22 mouse cellular contexts compared by ENCODE assay signal in the genomic region with DNA sequence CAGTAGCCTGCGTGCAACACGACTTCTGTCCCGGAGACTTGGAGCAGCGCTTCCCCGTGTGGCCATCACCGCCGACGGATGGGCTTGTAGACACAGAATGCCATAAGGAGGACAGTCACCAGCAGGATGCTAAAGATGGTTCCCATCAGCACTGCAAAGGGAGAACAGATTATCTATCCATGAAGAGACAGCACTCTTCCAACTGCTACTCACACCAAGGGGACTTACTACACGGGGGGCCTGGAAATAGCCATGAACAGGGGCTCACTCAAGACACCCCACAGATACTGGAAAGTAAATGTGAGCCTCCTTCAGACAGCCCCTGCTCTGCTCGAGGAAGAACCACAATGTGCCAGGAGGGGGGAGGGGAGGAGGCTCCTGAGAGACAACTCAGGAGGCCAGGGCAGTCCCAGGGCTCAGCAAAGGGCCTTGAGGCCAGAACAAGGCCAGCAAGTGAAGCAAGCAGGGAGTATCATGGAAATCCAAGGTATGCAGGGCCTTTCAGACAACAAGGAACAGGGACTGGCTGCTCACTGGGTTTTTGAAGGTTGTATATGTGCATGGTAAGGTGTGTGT. TPM values are rescaled to one million over a fixed set of nuclear protein-coding genes. Genes with fewer than 3 reads are reported as not detected.
DNase-seq lines count a peak whose midpoint lies in the region; ATAC-seq and TF ChIP-seq lines count a peak whose summit lies in the region.
"Had no signal": no experiment of that assay in that cellular context is flagged by ENCODE, and none has a peak within 500 bp of the region (broad histone marks: within the 10 kb centered on the region; RNA-seq: fewer than 3 reads in every experiment).

No protein-coding gene starts in this region.

- no peak overlapping the region for H3K4me2 ChIP-seq in hindbrain, embryonic 13.5 days
- no peak overlapping the region for H3K4me2 ChIP-seq in hindbrain, postnatal 0 days (ENCODE audit: low read depth, low read length)
- no peak overlapping the region for H3K4me2 ChIP-seq in midbrain, embryonic 12.5 days (replicated peaks)
- H3K4me2 ChIP-seq in midbrain, postnatal 0 days (ENCODE audit: low read depth, low read length, poor library complexity, severe bottlenecking) = no peak overlapping the region
- no peak overlapping the region for H3K4me2 ChIP-seq in neural tube, embryonic 15.5 days
- H3K4me2 ChIP-seq: forebrain, embryonic 13.5 days; heart, embryonic 13.5 days; hindbrain, embryonic 12.5 days had no signal

- no peak for DNase-seq in hindbrain, postnatal 0 days (ENCODE audit: low spot score)
- no peak for DNase-seq in midbrain, postnatal 0 days (ENCODE audit: low spot score)
- peak; percentile 53 for DNase-seq in adrenal gland, postnatal 25 days
- DNase-seq in layer of hippocampus, postnatal 10 days (ENCODE audit: low spot score in 2 of 2) = no peak
- DNase-seq: cerebellum, adult 2 months; gastrocnemius, postnatal 36 days; kidney, postnatal 14 days; lung, postnatal 36 days; right cerebral cortex, postnatal 14 days had no signal

- no peak for ATAC-seq in hindbrain, embryonic 13.5 days (ENCODE audit: low FRiP score)
- ATAC-seq in hindbrain, postnatal 0 days = no peak
- ATAC-seq in midbrain, embryonic 12.5 days (ENCODE audit: low FRiP score, low read depth) = no peak
- ATAC-seq in midbrain, postnatal 0 days (ENCODE audit: low FRiP score) = no peak
- ATAC-seq in neural tube, embryonic 15.5 days (ENCODE audit: low FRiP score) = no peak
- ATAC-seq: CD4-positive, CD25-positive, alpha-beta regulatory T cell, adult 4 months; forebrain, embryonic 13.5 days; intestine, postnatal 0 days had no signal

- H3K4me3 ChIP-seq in hindbrain, embryonic 13.5 days = no peak overlapping the region
- H3K4me3 ChIP-seq in hindbrain, postnatal 0 days (ENCODE audit: low read length) = no peak overlapping the region
- H3K4me3 ChIP-seq in midbrain, embryonic 12.5 days = no peak overlapping the region
- H3K4me3 ChIP-seq in midbrain, postnatal 0 days (ENCODE audit: low read depth, low read length) = no peak overlapping the region
- H3K4me3 ChIP-seq in neural tube, embryonic 15.5 days (replicated peaks) = no peak overlapping the region
- H3K4me3 ChIP-seq: forebrain, embryonic 13.5 days; heart, embryonic 13.5 days; hindbrain, embryonic 12.5 days had no signal

- no peak for TF ChIP-seq CTCF in hindbrain, postnatal 0 days (IDR thresholded peaks at IDR 0.05; ENCODE audit: low read depth)
- no peak for TF ChIP-seq CTCF in midbrain, postnatal 0 days (IDR thresholded peaks at IDR 0.05)

- peaks cover 49% of the 10 kb centered on the region for H3K4me1 ChIP-seq in hindbrain, embryonic 13.5 days (replicated peaks)
- H3K4me1 ChIP-seq in hindbrain, postnatal 0 days (ENCODE audit: insufficient read depth, low read length) = no peaks in the 10 kb centered on the region
- peaks cover 23% of the 10 kb centered on the region for H3K4me1 ChIP-seq in midbrain, embryonic 12.5 days
- H3K4me1 ChIP-seq in midbrain, postnatal 0 days (ENCODE audit: insufficient read depth, low read length) = no peaks in the 10 kb centered on the region
- peaks cover 41% of the 10 kb centered on the region for H3K4me1 ChIP-seq in neural tube, embryonic 15.5 days

- H3K36me3 ChIP-seq in hindbrain, embryonic 13.5 days = peaks cover 63% of the 10 kb centered on the region
- H3K36me3 ChIP-seq in hindbrain, postnatal 0 days (ENCODE audit: insufficient read depth, low read length) = peaks cover 16% of the 10 kb centered on the region
- peaks cover 50% of the 10 kb centered on the region for H3K36me3 ChIP-seq in midbrain, embryonic 12.5 days
- H3K36me3 ChIP-seq in midbrain, postnatal 0 days (ENCODE audit: insufficient read depth, low read length) = peaks cover 16% of the 10 kb centered on the region
- H3K36me3 ChIP-seq in neural tube, embryonic 15.5 days = peaks cover 34% of the 10 kb centered on the region

- WGBS in hindbrain, embryonic 13.5 days = 79% methylated on average over 10 of the region's 10 CpGs
- WGBS in hindbrain, postnatal 0 days = 74% methylated on average over 10 of the region's 10 CpGs
- WGBS in midbrain, embryonic 12.5 days = 81% methylated on average over 10 of the region's 10 CpGs
- 80% methylated on average over 10 of the region's 10 CpGs for WGBS in midbrain, postnatal 0 days
- 77% methylated on average over 10 of the region's 10 CpGs for WGBS in neural tube, embryonic 15.5 days

- H3K27ac ChIP-seq in hindbrain, embryonic 13.5 days = 0 out of 2 replicates have a peak overlapping the region, but pooled peaks have one; percentile 41
- H3K27ac ChIP-seq in hindbrain, postnatal 0 days = no peak overlapping the region
- peak overlapping the region; percentile 20; the same call in 1 of the 2 replicates for H3K27ac ChIP-seq in midbrain, embryonic 12.5 days (replicated peaks)
- no peak overlapping the region for H3K27ac ChIP-seq in midbrain, postnatal 0 days (ENCODE audit: low read depth, low read length)
- H3K27ac ChIP-seq in neural tube, embryonic 15.5 days (replicated peaks) = 0 out of 2 replicates have a peak overlapping the region, but pooled peaks have one; percentile 3
- H3K27ac ChIP-seq: forebrain, embryonic 13.5 days; hindbrain, embryonic 12.5 days had no signal

- no peaks in the 10 kb centered on the region for H3K27me3 ChIP-seq in hindbrain, embryonic 13.5 days
- H3K27me3 ChIP-seq in hindbrain, postnatal 0 days (ENCODE audit: insufficient read depth, low read length) = no peaks in the 10 kb centered on the region
- no peaks in the 10 kb centered on the region for H3K27me3 ChIP-seq in midbrain, embryonic 12.5 days
- no peaks in the 10 kb centered on the region for H3K27me3 ChIP-seq in midbrain, postnatal 0 days (ENCODE audit: insufficient read depth, low read length)
- no peaks in the 10 kb centered on the region for H3K27me3 ChIP-seq in neural tube, embryonic 15.5 days (replicated peaks)
- H3K27me3 ChIP-seq: forebrain, embryonic 13.5 days; heart, embryonic 13.5 days; hindbrain, embryonic 12.5 days had no signal

- peak overlapping the region; percentile 15; the same call in 1 of the 2 replicates for H3K9ac ChIP-seq in hindbrain, embryonic 13.5 days
- no peak overlapping the region for H3K9ac ChIP-seq in hindbrain, postnatal 0 days (replicated peaks; ENCODE audit: low read length)
- no peak overlapping the region for H3K9ac ChIP-seq in midbrain, embryonic 12.5 days (replicated peaks)
- no peak overlapping the region for H3K9ac ChIP-seq in midbrain, postnatal 0 days (replicated peaks; ENCODE audit: low read length, poor library complexity, severe bottlenecking)
- no peak overlapping the region for H3K9ac ChIP-seq in neural tube, embryonic 15.5 days (replicated peaks)
- H3K9ac ChIP-seq: forebrain, embryonic 13.5 days; heart, embryonic 13.5 days; hindbrain, embryonic 12.5 days had no signal

- H3K9me3 ChIP-seq in hindbrain, embryonic 13.5 days = no peaks in the 10 kb centered on the region
- H3K9me3 ChIP-seq in hindbrain, postnatal 0 days (ENCODE audit: low read length) = no peaks in the 10 kb centered on the region
- no peaks in the 10 kb centered on the region for H3K9me3 ChIP-seq in midbrain, embryonic 12.5 days
- H3K9me3 ChIP-seq in midbrain, postnatal 0 days (ENCODE audit: low read length) = no peaks in the 10 kb centered on the region
- H3K9me3 ChIP-seq in neural tube, embryonic 15.5 days (replicated peaks) = no peaks in the 10 kb centered on the region
- H3K9me3 ChIP-seq: forebrain, embryonic 13.5 days; heart, embryonic 13.5 days; hindbrain, embryonic 12.5 days had no signal

RNA-seq across cellular contexts. Expression of gene 1500011B03Rik, which starts 14.0 kb away (rescaled TPM):
- 261 and 279 TPM in 2 replicates for polyA plus RNA-seq in hindbrain, embryonic 13.5 days (2015; fragmentation: Nextera tagmentation; extraction: Ambion mirVana)
- total RNA-seq in hindbrain, postnatal 0 days (2014; rRNA removed) = 250 and 316 TPM in 2 replicates
- 354 and 366 TPM in 2 replicates for polyA plus RNA-seq in hindbrain, postnatal 0 days (2015; fragmentation: Nextera tagmentation; extraction: Ambion mirVana)
- polyA plus RNA-seq in midbrain, embryonic 12.5 days (2016; fragmentation: Nextera tagmentation; extraction: Ambion mirVana) = 154 and 167 TPM in 2 replicates
- total RNA-seq in midbrain, postnatal 0 days (2014; rRNA removed) = 299 and 345 TPM in 2 replicates
- 372 and 393 TPM in 2 replicates for polyA plus RNA-seq in midbrain, postnatal 0 days (2015; fragmentation: Nextera tagmentation; extraction: Ambion mirVana)
- total RNA-seq in adrenal gland, postnatal 25 days (2021) = 35.7 and 47.5 TPM in 2 replicates
- polyA plus RNA-seq in neural tube, embryonic 15.5 days (2015; fragmentation: Nextera tagmentation; extraction: Ambion mirVana) = 254 and 302 TPM in 2 replicates
- 100 to 1,000 TPM; 154 to 155 TPM for total RNA-seq in layer of hippocampus, postnatal 10 days (2021)

RNA-seq across cellular contexts. Expression of gene Git2, which starts 34.0 kb away (rescaled TPM):
- polyA plus RNA-seq in hindbrain, embryonic 13.5 days (2015; fragmentation: Nextera tagmentation; extraction: Ambion mirVana) = 45.4 and 49.7 TPM in 2 replicates
- 41.2 and 43.5 TPM in 2 replicates for total RNA-seq in hindbrain, postnatal 0 days (2014; rRNA removed)
- 34.4 and 36.4 TPM in 2 replicates for polyA plus RNA-seq in hindbrain, postnatal 0 days (2015; fragmentation: Nextera tagmentation; extraction: Ambion mirVana)
- 48.4 and 52.6 TPM in 2 replicates for polyA plus RNA-seq in midbrain, embryonic 12.5 days (2016; fragmentation: Nextera tagmentation; extraction: Ambion mirVana)
- 41.8 and 45.1 TPM in 2 replicates for total RNA-seq in midbrain, postnatal 0 days (2014; rRNA removed)
- 25.5 and 33.8 TPM in 2 replicates for polyA plus RNA-seq in midbrain, postnatal 0 days (2015; fragmentation: Nextera tagmentation; extraction: Ambion mirVana)
- 50.4 and 52.3 TPM in 2 replicates for total RNA-seq in adrenal gland, postnatal 25 days (2021)
- 47.7 and 53.4 TPM in 2 replicates for polyA plus RNA-seq in neural tube, embryonic 15.5 days (2015; fragmentation: Nextera tagmentation; extraction: Ambion mirVana)
- 10 to 100 TPM; 42.4 to 44.8 TPM for total RNA-seq in layer of hippocampus, postnatal 10 days (2021)

RNA-seq across cellular contexts. Expression of gene Ankrd13a, which starts 34.8 kb away (rescaled TPM):
- 37.5 and 39.6 TPM in 2 replicates for polyA plus RNA-seq in hindbrain, embryonic 13.5 days (2015; fragmentation: Nextera tagmentation; extraction: Ambion mirVana)
- total RNA-seq in hindbrain, postnatal 0 days (2014; rRNA removed) = 44.7 and 55.1 TPM in 2 replicates
- 30.7 and 31.4 TPM in 2 replicates for polyA plus RNA-seq in hindbrain, postnatal 0 days (2015; fragmentation: Nextera tagmentation; extraction: Ambion mirVana)
- 71.1 and 77.7 TPM in 2 replicates for polyA plus RNA-seq in midbrain, embryonic 12.5 days (2016; fragmentation: Nextera tagmentation; extraction: Ambion mirVana)
- total RNA-seq in midbrain, postnatal 0 days (2014; rRNA removed) = 39.3 and 47.3 TPM in 2 replicates
- polyA plus RNA-seq in midbrain, postnatal 0 days (2015; fragmentation: Nextera tagmentation; extraction: Ambion mirVana) = 22.4 and 24.9 TPM in 2 replicates
- 74.6 and 93.8 TPM in 2 replicates for total RNA-seq in adrenal gland, postnatal 25 days (2021)
- 30.3 and 41.1 TPM in 2 replicates for polyA plus RNA-seq in neural tube, embryonic 15.5 days (2015; fragmentation: Nextera tagmentation; extraction: Ambion mirVana)
- total RNA-seq in layer of hippocampus, postnatal 10 days (2021) = 10 to 100 TPM; 40.2 to 45.1 TPM

RNA-seq across cellular contexts. Expression of gene 4930519G04Rik, which starts 44.2 kb away (rescaled TPM):
- polyA plus RNA-seq in hindbrain, embryonic 13.5 days (2015; fragmentation: Nextera tagmentation; extraction: Ambion mirVana) = not detected in 2 replicates
- total RNA-seq in hindbrain, postnatal 0 days (2014; rRNA removed) = not detected in 2 replicates
- not detected in 2 replicates for polyA plus RNA-seq in hindbrain, postnatal 0 days (2015; fragmentation: Nextera tagmentation; extraction: Ambion mirVana)
- not detected in 2 replicates for polyA plus RNA-seq in midbrain, embryonic 12.5 days (2016; fragmentation: Nextera tagmentation; extraction: Ambion mirVana)
- not detected in 2 replicates for total RNA-seq in midbrain, postnatal 0 days (2014; rRNA removed)
- not detected in 2 replicates for polyA plus RNA-seq in midbrain, postnatal 0 days (2015; fragmentation: Nextera tagmentation; extraction: Ambion mirVana)
- total RNA-seq in adrenal gland, postnatal 25 days (2021) = not detected in 2 replicates
- polyA plus RNA-seq in neural tube, embryonic 15.5 days (2015; fragmentation: Nextera tagmentation; extraction: Ambion mirVana) = not detected in 2 replicates
- not detected for total RNA-seq in layer of hippocampus, postnatal 10 days (2021)
- total RNA-seq: gastrocnemius, postnatal 36 days; left cerebral cortex, postnatal 25 days had no signal
- polyA plus RNA-seq: brain, embryonic 14.5 days; CD4-positive, CD25-positive, alpha-beta regulatory T cell, adult 4 months; cerebellum, adult 2 months; forebrain, embryonic 13.5 days; heart, embryonic 13.5 days; hindbrain, embryonic 12.5 days; intestine, postnatal 0 days; liver, embryonic 16.5 days had no signal

RNA-seq across cellular contexts. Expression of gene Gm9936, which starts 49.2 kb away (rescaled TPM):
- polyA plus RNA-seq in hindbrain, embryonic 13.5 days (2015; fragmentation: Nextera tagmentation; extraction: Ambion mirVana) = 1.9 and 2.2 TPM in 2 replicates
- total RNA-seq in hindbrain, postnatal 0 days (2014; rRNA removed) = 3.5 and 3.9 TPM in 2 replicates
- polyA plus RNA-seq in hindbrain, postnatal 0 days (2015; fragmentation: Nextera tagmentation; extraction: Ambion mirVana) = 2.4 and 2.8 TPM in 2 replicates
- polyA plus RNA-seq in midbrain, embryonic 12.5 days (2016; fragmentation: Nextera tagmentation; extraction: Ambion mirVana) = 0.47 and 0.71 TPM in 2 replicates
- total RNA-seq in midbrain, postnatal 0 days (2014; rRNA removed) = 5.8 and 6.7 TPM in 2 replicates
- polyA plus RNA-seq in midbrain, postnatal 0 days (2015; fragmentation: Nextera tagmentation; extraction: Ambion mirVana) = 3.1 and 3.3 TPM in 2 replicates
- 0.09 TPM in 1 of 2 replicates, not detected in the other for total RNA-seq in adrenal gland, postnatal 25 days (2021)
- polyA plus RNA-seq in neural tube, embryonic 15.5 days (2015; fragmentation: Nextera tagmentation; extraction: Ambion mirVana) = 2.0 and 2.1 TPM in 2 replicates
- 1 to 10 TPM; 1.2 to 1.6 TPM for total RNA-seq in layer of hippocampus, postnatal 10 days (2021)
- total RNA-seq: gastrocnemius, postnatal 36 days; monocyte, adult 5-6 weeks had no signal
- polyA plus RNA-seq: CD4-positive, CD25-positive, alpha-beta regulatory T cell, adult 4 months; heart, embryonic 13.5 days; testis, adult 2 months had no signal

Comparison
In these comparisons a context has a peak if more than half of its experiments do, and no peak if none do; other contexts are left out.
1. H3K27ac ChIP-seq: peak in hindbrain, embryonic 13.5 days (single experiment), midbrain, embryonic 12.5 days (single experiment) and neural tube, embryonic 15.5 days (single experiment); none in hindbrain, postnatal 0 days (single experiment) and midbrain, postnatal 0 days (single experiment).